16 mouse cellular contexts compared by ENCODE assay signal in genomic region chr6:101340051-101340450, GRCm38 (mm10). TPM values are rescaled to one million over a fixed set of nuclear protein-coding genes. Genes with fewer than 3 reads are reported as not detected.
"Had no signal": no experiment of that assay in that cellular context is flagged by ENCODE, and none has a peak within 500 bp of the region (broad histone marks: within the 10 kb centered on the region; RNA-seq: fewer than 3 reads in every experiment).

No protein-coding gene starts in this region.

- H3K9me3 ChIP-seq: limb, embryonic 15.5 days; liver, embryonic 12.5 days; midbrain, embryonic 10.5 days; neural tube, embryonic 13.5 days; stomach, embryonic 15.5 days had no signal

- H3K4me3 ChIP-seq: limb, embryonic 15.5 days; liver, embryonic 12.5 days; midbrain, embryonic 10.5 days; neural tube, embryonic 13.5 days; stomach, embryonic 15.5 days had no signal

- H3K9ac ChIP-seq: limb, embryonic 15.5 days; liver, embryonic 12.5 days; lung, embryonic 14.5 days; neural tube, embryonic 13.5 days; stomach, embryonic 15.5 days had no signal

- H3K27me3 ChIP-seq: limb, embryonic 15.5 days; liver, embryonic 12.5 days; neural tube, embryonic 13.5 days; stomach, embryonic 15.5 days had no signal

- H3K4me1 ChIP-seq: liver, embryonic 12.5 days; midbrain, embryonic 10.5 days; neural tube, embryonic 13.5 days had no signal

- DNase-seq: kidney, postnatal 14 days; left cerebral cortex, postnatal 4 days; lung, embryonic 14.5 days; lung, postnatal 10 days; lung, postnatal 4 days; midbrain, embryonic 14.5 days; retina, postnatal 1 day; right cerebral cortex, postnatal 4 days; thymus, adult 2 months; thymus, postnatal 25 days had no signal

- H3K27ac ChIP-seq: limb, embryonic 15.5 days; liver, embryonic 12.5 days; midbrain, embryonic 10.5 days; neural tube, embryonic 13.5 days; stomach, embryonic 15.5 days had no signal

- H3K36me3 ChIP-seq: limb, embryonic 15.5 days; liver, embryonic 12.5 days; midbrain, embryonic 10.5 days; neural tube, embryonic 13.5 days; stomach, embryonic 15.5 days had no signal

- ATAC-seq: liver, embryonic 12.5 days had no signal

- H3K4me2 ChIP-seq: limb, embryonic 15.5 days; liver, embryonic 12.5 days; lung, embryonic 14.5 days; neural tube, embryonic 13.5 days; stomach, embryonic 15.5 days had no signal

RNA-seq across cellular contexts. Expression of gene Pdzrn3, which starts 37.6 kb away (rescaled TPM):
- total RNA-seq: megakaryocyte, adult 5-6 weeks had no signal
